Mouse (Mus musculus) NIH3T3 (cell line): Measurements from ENCODE around the gene Marcksl1.

Source experiments
- DNase-seq: peaks from one replicate; pipeline ENCODE4 v3.0.0-alpha.2; 2012; ENCODE audit warnings: low read depth

Marcksl1 gene

GRCm38 (mm10) chr4:129557256-129557808 is 44.0 kb downstream of the Marcksl1 start:
- no peak for DNase-seq

DNA sequence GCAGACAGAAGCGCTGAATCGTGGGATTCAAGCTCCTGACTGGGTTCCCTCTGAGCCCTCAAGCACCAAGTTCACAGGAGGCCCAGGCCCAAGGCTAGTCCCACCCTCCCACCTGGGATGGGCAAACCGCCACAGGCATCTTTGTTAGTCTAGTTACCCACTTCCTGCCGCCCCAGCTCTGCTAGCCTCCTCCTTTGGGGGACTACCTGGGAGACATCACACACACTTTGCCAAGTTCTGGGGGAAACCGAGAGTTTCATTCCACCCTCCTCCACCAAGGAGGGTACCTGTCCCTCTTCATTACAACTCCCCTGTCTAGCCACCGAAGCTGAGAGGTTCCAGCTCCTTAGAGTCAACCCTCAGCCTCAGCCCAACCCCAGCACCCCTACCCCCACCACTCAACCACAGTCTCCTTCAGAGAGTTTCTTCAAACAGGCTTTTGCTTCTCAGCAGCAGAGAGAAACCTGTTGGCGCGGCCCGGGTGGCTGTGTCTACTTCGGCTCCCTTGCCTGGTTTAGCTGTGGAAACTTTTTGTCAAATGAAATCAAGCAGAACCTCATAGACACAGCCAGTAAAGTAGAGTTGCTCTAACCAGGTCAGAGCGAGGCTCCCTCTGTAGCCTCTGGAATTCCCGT is 45.1 kb downstream of the Marcksl1 start:
- no peak for DNase-seq

GRCm38 (mm10) chr4:129561184-129561583 is 47.8 kb downstream of the Marcksl1 start:
- DNase-seq, result no peak

DNA sequence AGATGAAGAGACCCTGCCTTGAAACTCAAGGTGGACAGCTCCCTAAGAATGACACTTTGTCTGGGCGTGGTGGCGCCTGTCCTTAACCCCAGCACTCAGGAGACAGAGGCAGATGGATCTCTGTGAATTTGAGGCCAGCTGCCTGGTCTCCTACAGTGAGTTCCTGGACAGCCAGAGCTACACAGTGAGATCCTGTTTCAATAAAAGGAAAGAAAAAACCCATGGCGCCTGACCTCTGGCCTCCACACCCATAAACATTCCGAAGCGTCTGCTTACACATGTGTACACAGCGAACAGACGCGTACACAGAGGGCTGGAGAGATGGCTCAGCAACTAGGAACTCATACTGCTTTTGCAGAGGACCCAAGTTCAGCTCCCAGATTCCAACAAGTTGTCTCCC is 50.3 kb downstream of the Marcksl1 start:
- DNase-seq, result peak; percentile 56

- DNase-seq, result no peak
These were observed 51.8 kb downstream of the Marcksl1 start for GRCm38 (mm10) chr4:129565139-129565538.
